Comparison of ENCODE assay signal across 10 mouse cellular contexts in genomic region chr7:139582595-139582994, GRCm38 (mm10). TPM values are rescaled to one million over a fixed set of nuclear protein-coding genes. Genes with fewer than 3 reads are reported as not detected.
A peak's percentile ranks its signal among the peaks of the same experiment; 100 is the strongest.
DNase-seq lines count a peak whose midpoint lies in the region; ATAC-seq lines count a peak whose summit lies in the region.
"Had no signal": no experiment of that assay in that cellular context is flagged by ENCODE, and none has a peak within 500 bp of the region (broad histone marks: within the 10 kb centered on the region; RNA-seq: fewer than 3 reads in every experiment).

Gene Nkx6-2 (minus strand): TSS chr7:139582797.

- no peaks in the 10 kb centered on the region for H3K9me3 ChIP-seq in intestine, embryonic 16.5 days (ENCODE audit: control insufficient read depth, low read length)
- H3K9me3 ChIP-seq in liver, embryonic 13.5 days (replicated peaks) = no peaks in the 10 kb centered on the region

- H3K27me3 ChIP-seq in intestine, embryonic 16.5 days (replicated peaks; ENCODE audit: control insufficient read depth, insufficient read depth, low read length) = peaks cover 92% of the 10 kb centered on the region
- H3K27me3 ChIP-seq in liver, embryonic 13.5 days = peaks cover 100% of the 10 kb centered on the region
- H3K27me3 ChIP-seq: CH12.LX had no signal

- peak; percentile 96 for DNase-seq in heart, adult 11 months
- DNase-seq in heart, postnatal 25 days (ENCODE audit: low spot score) = no peak
- peak; percentile 51 for DNase-seq in gastrocnemius, postnatal 25 days
- DNase-seq in liver, embryonic 13.5 days = no peak
- DNase-seq in retina, postnatal 1 day = peak; percentile 75
- no peak for DNase-seq in MN1 (ENCODE audit: low spot score)

- WGBS in intestine, embryonic 16.5 days = under 1% methylated on average over 56 of the region's 56 CpGs
- WGBS in liver, embryonic 13.5 days (ENCODE audit: insufficient replicate concordance) = 2% methylated on average over 56 of the region's 56 CpGs

- intact Hi-C loops in heart, postnatal 25 days (cut with DNase I) = loop anchor here (5.0 kb wide), 2 partner anchors 100 to 280 kb away; no protein-coding TSS in a partner anchor

- H3K36me3 ChIP-seq in intestine, embryonic 16.5 days (ENCODE audit: control insufficient read depth, insufficient read depth, low read length) = no peaks in the 10 kb centered on the region
- peaks cover 2% of the 10 kb centered on the region; the same call in 1 of the 2 replicates for H3K36me3 ChIP-seq in liver, embryonic 13.5 days

- peak; percentile 56; the same call in 1 of the 2 replicates for ATAC-seq in intestine, embryonic 16.5 days
- ATAC-seq in liver, embryonic 13.5 days (ENCODE audit: low read depth) = no peak

- H3K4me2 ChIP-seq in intestine, embryonic 16.5 days (ENCODE audit: low read depth, low read length) = peak within 1 kb of the TSS; percentile 60
- H3K4me2 ChIP-seq in liver, embryonic 13.5 days = peak within 1 kb of the TSS; percentile 41

- H3K27ac ChIP-seq in brown adipose tissue, adult 24 weeks (replicated peaks; ENCODE audit: low read depth, low read length) = no peak within 1 kb of the TSS
- no peak within 1 kb of the TSS for H3K27ac ChIP-seq in intestine, embryonic 16.5 days (ENCODE audit: low read length)
- H3K27ac ChIP-seq in liver, embryonic 13.5 days = no peak within 1 kb of the TSS

- H3K4me3 ChIP-seq in brown adipose tissue, adult 24 weeks (ENCODE audit: insufficient read depth, low read depth, low read length) = peak within 1 kb of the TSS; percentile 44
- H3K4me3 ChIP-seq in intestine, embryonic 16.5 days (ENCODE audit: low read length) = peak within 1 kb of the TSS; percentile 43
- H3K4me3 ChIP-seq in liver, embryonic 13.5 days (replicated peaks) = peak within 1 kb of the TSS; percentile 32

- no peak within 1 kb of the TSS for H3K9ac ChIP-seq in intestine, embryonic 16.5 days (ENCODE audit: low read depth, low read length)
- no peak within 1 kb of the TSS for H3K9ac ChIP-seq in liver, embryonic 13.5 days

- H3K4me1 ChIP-seq in brown adipose tissue, adult 24 weeks (ENCODE audit: control insufficient read depth, insufficient read depth, insufficient read length, low read length) = peaks cover 6% of the 10 kb centered on the region; the same call in 1 of the 2 replicates
- peaks cover 19% of the 10 kb centered on the region for H3K4me1 ChIP-seq in intestine, embryonic 16.5 days (ENCODE audit: control insufficient read depth, insufficient read depth, low read length)
- H3K4me1 ChIP-seq in liver, embryonic 13.5 days (replicated peaks) = peaks cover 10% of the 10 kb centered on the region

RNA-seq across cellular contexts. Expression of gene Nkx6-2, which starts in this region (rescaled TPM):
- total RNA-seq in heart, postnatal 25 days (2021) = under 1 TPM in 1 of 2 experiments, not detected in 1; 0.21 TPM
- not detected in 2 replicates for polyA plus RNA-seq in brown adipose tissue, adult 24 weeks (2012; ENCODE audit: insufficient read depth, insufficient read length, missing spikeins)
- total RNA-seq in gastrocnemius, postnatal 25 days (2021) = not detected
- polyA plus RNA-seq in intestine, embryonic 16.5 days (2015; fragmentation: Nextera tagmentation; extraction: Ambion mirVana) = 0.13 and 0.18 TPM in 2 replicates
- 0.09 and 0.14 TPM in 2 replicates for polyA plus RNA-seq in liver, embryonic 13.5 days (2015; fragmentation: Nextera tagmentation; extraction: Ambion mirVana)
- total RNA-seq: CH12.LX had no signal
- polyA plus RNA-seq: gonadal fat pad, adult 2 months had no signal

Comparison
In these comparisons a context has a peak if more than half of its experiments do, and no peak if none do; other contexts are left out.
1. DNase-seq: peak in heart, adult 11 months (single experiment) and retina, postnatal 1 day (single experiment); none in heart, postnatal 25 days (single experiment), liver, embryonic 13.5 days (single experiment) and MN1 (single experiment).
2. Peak in DNase-seq in gastrocnemius, postnatal 25 days; RNA of the gene not detected or under 1 TPM.
3. Peak in ATAC-seq, H3K4me3 ChIP-seq and H3K4me2 ChIP-seq in intestine, embryonic 16.5 days; RNA of the gene not detected or under 1 TPM.
4. Peak in every context shown above with its lines, with median percentiles within 50 percentile points of each other: H3K4me3 ChIP-seq.